Mouse (Mus musculus) olfactory bulb, adult 2 months (tissue): ENCODE measurements around the gene Cdk8. TPM values are rescaled to one million over a fixed set of nuclear protein-coding genes. Genes with fewer than 3 reads are reported as not detected.

Experiments
- H3K27ac ChIP-seq: fragments of 200-500 bp; 2 replicates; pipeline ENCODE4 v1.5.1; 2012; ENCODE audit warnings: low read depth, low read length; ENCODE audit not compliant: insufficient read depth
- H3K4me1 ChIP-seq: fragments of 200-500 bp; 2 replicates; pipeline ENCODE4 v1.6.1; 2012; ENCODE audit warnings: low read length; ENCODE audit not compliant: control insufficient read depth, insufficient read depth
- H3K4me3 ChIP-seq: fragments of 200-500 bp; 2 replicates; pipeline ENCODE4 v1.5.1; 2012; ENCODE audit warnings: mild to moderate bottlenecking, low read depth, low read length, moderate library complexity; ENCODE audit not compliant: insufficient read depth
- CTCF ChIP-seq: fragments of 200-500 bp; IDR thresholded peaks from 2 replicates; pipeline ENCODE4 v1.5.1; 2012; ENCODE audit warnings: low read depth, mild to moderate bottlenecking, low read length, moderate library complexity; ENCODE audit not compliant: insufficient read depth
- POLR2A ChIP-seq: fragments of 200-500 bp; IDR thresholded peaks from 2 replicates; pipeline ENCODE4 v1.6.1; 2012; ENCODE audit warnings: mild to moderate bottlenecking, low read depth, low read length, moderate library complexity; ENCODE audit not compliant: insufficient read depth
- WGBS: fragments of 180-500 bp; shearing (Covaris S2); methylation state at CpG from one replicate; pipeline ENCODE4 v1.1.7; 2018; 5-methylcytosine and 5-hydroxymethylcytosine counted together
- polyA plus RNA-seq: library from polyadenylated mRNA; stranded (reverse); fragments of >200 nt; gene quantifications from 2 replicates; pipeline ENCODE4 v1.2.4, GENCODE M21; 2012; ENCODE audit warnings: low replicate concordance; ENCODE audit not compliant: missing spikeins, insufficient read depth, insufficient read length

The Cdk8 gene
- polyA plus RNA-seq, 1 experiment = not detected

- H3K4me1 ChIP-seq = no peaks in the 10 kb centered on the region
- no peak overlapping the region for H3K27ac ChIP-seq
- TF ChIP-seq POLR2A (no peak), CTCF (no peak)
- whole genome bisulfite sequencing = 79% methylated on average over 2 of the region's 2 CpGs
- H3K4me3 ChIP-seq = no peak overlapping the region
Observed at GRCm38 (mm10) chr5:146199540-146199939, 31.5 kb upstream of the Cdk8 start.

- no peak for TF ChIP-seq POLR2A
- TF ChIP-seq CTCF = no peak
- H3K4me1 ChIP-seq = no peaks in the 10 kb centered on the region
- 99% methylated on average over 6 of the region's 6 CpGs for WGBS
- H3K4me3 ChIP-seq = no peak overlapping the region
- no peak overlapping the region for H3K27ac ChIP-seq
Observed at GRCm38 (mm10) chr5:146200580-146200979, 30.4 kb upstream of the Cdk8 start.

GRCm38 (mm10) chr5:146203921-146204320 lies 27.1 kb upstream of the Cdk8 start:
- WGBS = 82% methylated on average over 2 of the region's 2 CpGs
- Histone ChIP-seq H3K4me3 (no peak overlapping the region), H3K27ac (no peak overlapping the region), H3K4me1 (no peaks in the 10 kb centered on the region)
- no peak for TF ChIP-seq POLR2A
- no peak for TF ChIP-seq CTCF

- Histone ChIP-seq H3K4me1 (no peaks in the 10 kb centered on the region), H3K4me3 (no peak overlapping the region), H3K27ac (no peak overlapping the region)
- 91% methylated on average over 5 of the region's 5 CpGs for WGBS
- TF ChIP-seq POLR2A = no peak
- TF ChIP-seq CTCF = no peak
Observed at GRCm38 (mm10) chr5:146205537-146205936, 25.5 kb upstream of the Cdk8 start.

GRCm38 (mm10) chr5:146220501-146220878 lies 10.5 kb upstream of the Cdk8 start:
- peak overlapping the region; percentile 65 for H3K4me3 ChIP-seq
- H3K4me1 ChIP-seq = no peaks in the 10 kb centered on the region
- 0 out of 2 replicates have a peak overlapping the region, but pooled peaks have one; percentile 3 for H3K27ac ChIP-seq
- no peak for TF ChIP-seq CTCF
- WGBS = 2% methylated on average over 13 of the region's 13 CpGs

GRCm38 (mm10) chr5:146220879-146221714 lies 9.9 kb upstream of the Cdk8 start, which contains the start of gene Rnf6:
TSS of gene Rnf6 (minus strand) at chr5:146221555.
- TF ChIP-seq CTCF (0 out of 2 replicates have a peak, but pooled peaks have one; percentile 11), POLR2A (peak; percentile 51)
- H3K4me3 ChIP-seq = peak within 1 kb of the TSS; percentile 97
- 1% methylated on average over 67 of the region's 67 CpGs for WGBS
- H3K27ac ChIP-seq = peak within 1 kb of the TSS; percentile 98
- no peaks in the 10 kb centered on the region for H3K4me1 ChIP-seq

GRCm38 (mm10) chr5:146221722-146222121 lies 9.3 kb upstream of the Cdk8 start:
- WGBS = 28% methylated on average over 6 of the region's 6 CpGs
- peak overlapping the region; percentile 98 for H3K27ac ChIP-seq
- H3K4me3 ChIP-seq = peak overlapping the region; percentile 97; the same call in 1 of the 2 replicates
- H3K4me1 ChIP-seq = no peaks in the 10 kb centered on the region
- TF ChIP-seq CTCF = no peak
- TF ChIP-seq POLR2A = no peak

- no peak overlapping the region for H3K4me3 ChIP-seq
- H3K4me1 ChIP-seq = no peaks in the 10 kb centered on the region
- H3K27ac ChIP-seq = no peak overlapping the region
- 85% methylated on average over 5 of the region's 5 CpGs for WGBS
- TF ChIP-seq POLR2A (no peak), CTCF (no peak)
Observed at GRCm38 (mm10) chr5:146223786-146224185, 7.2 kb upstream of the Cdk8 start.

- 92% methylated on average over 8 of the region's 8 CpGs for WGBS
- Histone ChIP-seq H3K27ac (no peak overlapping the region), H3K4me1 (no peaks in the 10 kb centered on the region), H3K4me3 (no peak overlapping the region)
- TF ChIP-seq CTCF = no peak
Observed at GRCm38 (mm10) chr5:146227496-146227895, 3.5 kb upstream of the Cdk8 start.
